Mouse (Mus musculus) kidney, adult 2 months (tissue): ENCODE results near the gene Ddias.

ENCODE experiments used
- CTCF ChIP-seq: fragments of 200-500 bp; conservative IDR thresholded peaks from 2 replicates; pipeline ENCODE4 v1.5.1; 2011; ENCODE audit warnings: low read depth, mild to moderate bottlenecking, control low read depth, low read length, moderate library complexity, mixed read lengths; ENCODE audit not compliant: insufficient read depth, insufficient read length
- POLR2A ChIP-seq: fragments of 200-500 bp; IDR thresholded peaks from one replicate; pipeline ENCODE4 v1.6.1; 2011; ENCODE audit warnings: low read depth, low read length, control low read depth

GRCm38 (mm10) chr7:92884998-92885660, 11.1 kb upstream of the Ddias start:
- TF ChIP-seq CTCF (no peak), POLR2A (no peak)
